Mouse (Mus musculus) monocyte, adult 5-6 weeks (primary cell): ENCODE measurements around the gene Wdr77. TPM values are rescaled to one million over a fixed set of nuclear protein-coding genes. Genes with fewer than 3 reads are reported as not detected.
"Not testable (repeated sequence)": the region's sequence is repeated elsewhere in the genome, so short reads cannot be mapped to it uniquely, and the experiment has no call there.

Experiments
- ATAC-seq: fragments of 153-309, 156-312 bp; replicated peaks from 2 replicates; pipeline ENCODE4 v1.8.0; 2017; ENCODE audit warnings: mild to moderate bottlenecking; ENCODE audit not compliant: low TSS enrichment, insufficient number of reproducible peaks, severe bottlenecking, poor library complexity, low FRiP score
- total RNA-seq: library from RNA; stranded (forward); fragments of 200-1000, 200-491, 200-594 nt; gene quantifications from 3 replicates; pipeline ENCODE4 v1.2.3, GENCODE M21; 2017

Gene Wdr77
- total RNA-seq, 1 experiment from 2014 or later: 10.7 TPM

DNA sequence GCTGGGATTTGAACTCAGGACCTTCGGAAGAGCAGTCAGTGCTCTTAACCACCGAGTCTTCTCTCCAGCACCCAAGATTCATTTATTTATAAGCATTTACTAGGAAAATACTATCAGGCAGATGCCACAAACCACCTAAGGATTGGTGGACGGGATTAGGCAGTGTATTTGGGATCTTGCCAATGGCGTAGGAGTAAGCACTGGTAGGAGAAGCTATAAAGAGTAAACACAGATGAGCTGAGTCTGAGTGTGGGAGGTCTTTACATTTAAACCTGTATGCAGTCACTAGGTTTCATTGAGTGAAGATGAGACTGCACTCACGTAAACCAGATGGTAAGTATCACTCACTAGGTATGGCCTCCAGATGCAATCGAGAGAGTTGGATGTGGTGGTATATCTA, 25.2 kb upstream of the Wdr77 start:
- ATAC-seq: no peak

DNA sequence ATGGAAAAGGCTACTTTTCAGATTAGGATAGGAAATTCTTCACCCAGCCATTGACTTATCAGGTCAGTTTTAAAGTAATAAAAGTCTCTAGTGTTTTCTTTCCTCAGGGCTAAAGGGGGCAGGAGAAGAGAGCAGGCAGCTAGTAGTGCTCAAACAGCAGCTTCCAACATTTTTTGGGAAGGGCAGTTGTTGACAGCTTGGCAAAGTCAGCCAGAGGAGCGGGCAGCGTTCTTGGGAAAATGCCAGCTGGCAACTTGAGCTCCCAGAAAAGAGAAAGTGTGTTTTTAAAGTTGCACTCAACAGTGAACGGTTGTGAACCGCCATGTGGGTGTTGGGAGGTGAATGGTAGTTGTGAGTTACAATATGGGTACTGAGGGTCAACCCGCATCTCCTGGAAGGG, 24.1 kb upstream of the Wdr77 start:
- ATAC-seq: no peak

DNA sequence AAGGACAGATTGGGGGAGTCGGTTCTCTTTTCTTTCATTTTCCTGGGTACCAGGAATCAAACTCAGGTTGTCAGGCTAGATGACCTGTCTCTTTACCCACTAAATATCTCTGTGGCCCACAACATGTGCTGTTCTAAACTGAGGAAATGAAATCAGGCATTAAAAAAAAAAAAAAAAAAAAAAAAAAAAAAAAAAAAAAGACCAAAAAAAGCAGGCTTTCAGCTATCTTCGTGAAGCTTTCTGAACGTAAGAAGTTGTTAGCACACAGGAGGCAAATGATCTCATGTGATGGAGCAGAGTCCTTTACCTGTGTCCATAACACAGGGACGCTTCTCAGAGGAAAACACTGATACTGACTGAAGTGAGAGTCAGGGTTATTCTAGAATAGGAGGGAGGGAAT, 23.1 kb upstream of the Wdr77 start:
- no peak for ATAC-seq

DNA sequence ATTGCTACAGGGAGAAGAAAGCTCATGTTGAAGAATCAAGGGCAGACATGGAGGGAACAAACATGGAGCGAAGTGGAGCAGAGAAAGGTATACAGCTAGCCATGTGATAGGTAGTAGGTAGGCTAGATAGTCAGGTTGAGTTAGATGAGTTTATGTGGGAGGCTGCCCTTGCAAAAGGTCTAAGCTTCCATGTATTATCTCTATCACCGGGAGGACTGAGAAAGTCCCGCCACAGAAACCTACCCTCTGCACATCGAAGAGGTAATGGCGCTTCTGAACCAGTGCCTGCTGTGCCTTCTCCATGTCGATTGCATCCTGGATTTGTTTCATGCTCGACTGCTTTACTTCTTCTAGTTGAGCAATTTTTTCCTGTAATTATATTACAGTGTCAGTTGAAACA, 7.8 kb upstream of the Wdr77 start:
- ATAC-seq: no peak

DNA sequence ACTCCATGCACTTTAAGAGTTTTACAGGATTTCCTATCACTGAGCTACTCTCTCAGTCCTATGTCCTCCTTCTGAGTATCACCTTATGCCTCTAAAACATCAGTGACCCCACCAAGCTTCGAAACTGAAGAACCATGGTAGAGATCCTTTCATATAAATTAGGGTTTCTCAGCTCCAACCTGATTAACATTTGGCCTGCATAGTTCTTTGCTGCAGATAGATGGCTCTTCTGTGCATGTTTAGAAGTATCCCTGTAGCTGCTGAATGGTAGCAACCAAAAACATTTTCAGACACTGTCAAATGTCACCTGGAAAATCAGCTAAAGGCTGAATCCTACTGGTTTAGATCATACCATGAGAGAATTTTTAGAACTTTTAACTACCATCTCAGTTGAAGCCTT, 1.9 kb upstream of the Wdr77 start:
- ATAC-seq: no peak

DNA sequence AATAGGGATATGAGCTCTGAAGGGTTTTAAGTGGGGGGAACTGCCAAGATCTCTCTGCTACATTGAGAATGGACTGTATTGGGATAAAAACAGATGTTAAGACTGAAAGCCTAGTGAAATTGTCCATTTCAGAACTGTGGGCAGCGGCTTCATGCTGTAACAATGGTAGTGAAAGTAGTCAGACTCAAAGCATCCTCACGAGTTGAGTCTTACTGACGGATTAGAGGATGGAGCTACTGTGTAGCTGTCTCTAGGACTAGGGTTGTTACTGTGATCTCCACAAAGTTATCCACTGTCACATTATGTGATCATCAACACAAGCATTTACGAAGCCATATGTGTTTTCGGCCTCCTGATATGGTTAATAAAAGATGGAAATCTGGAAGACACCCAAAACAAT, 965 bp upstream of the Wdr77 start:
- ATAC-seq: no peak

DNA sequence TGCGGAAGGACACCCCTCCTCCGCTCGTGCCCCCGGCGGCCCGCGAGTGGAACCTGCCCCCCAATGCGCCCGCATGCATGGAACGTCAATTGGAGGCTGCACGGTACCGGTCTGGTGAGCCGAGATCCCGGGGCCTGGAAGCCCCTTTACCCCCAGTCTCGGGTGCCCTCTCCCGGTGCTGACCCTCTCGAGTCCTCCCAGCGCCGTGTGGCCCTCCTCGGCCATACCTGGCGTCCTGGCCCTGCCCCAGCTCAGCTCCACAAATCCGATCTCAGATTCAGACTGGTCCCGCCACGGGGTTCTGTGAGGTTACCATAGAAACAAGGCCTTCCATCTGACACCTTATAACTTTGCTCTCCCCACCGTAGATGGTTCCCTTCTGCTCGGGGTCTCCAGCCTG, 416 bp downstream of the Wdr77 start:
- ATAC-seq: peak; percentile 5; the same call in 1 of the 2 replicates

DNA sequence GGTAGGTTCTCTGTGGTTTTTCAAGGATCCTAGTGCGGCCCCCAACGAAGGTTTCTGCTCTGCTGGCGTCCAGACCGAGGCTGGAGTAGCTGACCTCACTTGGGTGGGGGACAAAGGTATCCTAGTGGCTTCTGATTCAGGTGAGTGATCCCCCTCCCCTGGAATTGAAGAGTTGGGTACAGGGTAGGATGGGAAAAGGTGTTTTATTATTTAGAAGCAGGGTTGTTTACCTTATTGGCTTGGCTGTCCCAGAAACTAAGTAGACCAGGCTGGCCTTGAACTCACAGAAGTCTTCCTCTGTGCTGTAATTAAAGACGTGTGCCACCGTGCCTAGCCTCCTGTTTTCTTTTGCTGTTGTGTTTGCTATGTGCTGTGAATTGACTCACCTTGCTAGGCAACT, 830 bp downstream of the Wdr77 start, which contains the start of gene Atp5f1:
Gene Atp5f1 (minus strand): TSS at position 101 of the 400 bp plus-strand sequence.
- no peak for ATAC-seq

DNA sequence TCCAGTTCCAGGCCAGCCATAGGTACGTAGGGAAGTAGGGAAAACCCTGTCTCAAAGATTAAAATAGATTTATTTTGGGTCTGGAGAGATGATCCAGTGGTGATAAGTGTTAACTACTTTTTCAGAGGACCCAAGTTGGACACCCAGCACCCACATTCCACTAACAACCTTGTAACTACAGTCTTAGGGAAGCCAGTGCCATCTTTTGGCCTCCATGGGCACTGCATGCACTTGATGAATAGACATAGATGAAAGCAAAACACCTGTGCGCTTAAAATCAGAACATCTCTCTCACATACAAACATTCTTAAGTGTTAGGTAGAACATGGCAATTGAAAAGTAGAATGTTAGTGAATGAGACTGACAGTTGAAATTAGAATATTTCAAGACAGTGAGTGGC, 1.5 kb downstream of the Wdr77 start:
- ATAC-seq: no peak

DNA sequence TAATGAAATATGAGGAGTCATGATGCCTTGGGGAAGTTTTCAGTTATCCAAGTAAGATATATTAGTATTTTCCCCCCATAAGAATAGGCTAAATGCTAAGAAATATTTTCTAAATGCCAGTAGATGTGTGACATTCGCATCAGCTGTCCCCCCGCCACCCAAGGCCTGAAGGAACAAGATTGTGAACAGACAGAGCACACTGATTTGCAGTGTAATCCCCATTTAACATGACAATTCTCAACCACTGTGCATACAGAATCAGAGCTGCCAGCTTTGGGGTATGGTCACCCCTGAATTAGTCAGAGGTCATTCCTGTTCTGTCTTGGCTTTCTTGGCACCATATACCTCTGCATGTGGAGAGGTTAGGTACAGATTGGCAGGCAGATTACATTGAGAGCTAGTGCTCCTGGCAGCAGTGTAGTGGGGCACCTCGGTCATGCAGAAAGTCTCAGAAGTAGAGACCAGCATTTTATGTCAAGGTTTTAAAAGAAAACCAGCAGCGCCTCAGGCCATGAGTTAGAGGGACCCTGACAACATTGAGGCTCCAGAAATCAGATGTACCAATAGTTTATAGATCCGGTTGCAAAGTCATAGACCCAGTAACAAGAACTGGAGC, 12.8 kb downstream of the Wdr77 start:
- ATAC-seq: no peak

DNA sequence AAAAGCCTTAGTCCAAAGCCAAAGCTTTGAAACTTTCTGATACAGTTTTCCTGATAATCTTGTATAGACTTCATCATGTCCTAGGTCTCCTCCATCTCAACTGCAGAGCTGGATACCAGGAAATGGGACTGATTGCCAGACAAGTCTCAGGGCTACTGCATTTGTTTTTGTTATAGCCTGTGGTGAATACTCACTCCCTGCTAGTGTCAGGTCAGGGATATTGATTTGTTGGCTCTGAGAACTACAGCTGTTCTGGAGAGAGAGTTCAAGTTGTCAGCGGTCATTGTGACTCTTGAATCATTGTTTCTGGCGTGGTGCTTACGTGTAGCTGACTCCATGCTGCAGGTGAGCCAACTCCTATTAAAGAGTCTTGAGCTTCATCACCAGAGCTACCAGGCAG, 14.2 kb downstream of the Wdr77 start, which contains the start of gene Ovgp1:
Gene Ovgp1 (plus strand): TSS at position 301 of the 400 bp plus-strand sequence.
- no peak for ATAC-seq

DNA sequence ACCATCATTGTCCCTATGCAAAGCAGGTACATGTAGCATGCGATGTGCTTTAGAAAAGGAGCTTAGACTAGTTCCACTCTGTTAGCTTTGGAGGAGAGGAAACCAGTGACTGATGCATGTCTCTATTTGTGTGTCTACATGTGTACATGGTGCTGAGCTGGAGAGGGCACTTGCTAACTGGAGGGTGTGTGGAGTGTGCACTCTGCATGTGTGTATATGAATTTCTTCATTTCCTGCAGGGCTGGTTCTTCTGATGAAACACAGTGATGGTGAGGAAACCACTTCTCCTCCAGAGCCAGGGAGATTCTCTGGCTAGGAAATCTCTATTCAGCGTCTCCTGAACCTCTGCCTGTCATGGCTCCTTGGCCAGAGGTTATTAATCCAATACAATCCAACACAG, 15.0 kb downstream of the Wdr77 start:
- 0 out of 2 replicates have a peak, but pooled peaks have one; percentile 47 for ATAC-seq

DNA sequence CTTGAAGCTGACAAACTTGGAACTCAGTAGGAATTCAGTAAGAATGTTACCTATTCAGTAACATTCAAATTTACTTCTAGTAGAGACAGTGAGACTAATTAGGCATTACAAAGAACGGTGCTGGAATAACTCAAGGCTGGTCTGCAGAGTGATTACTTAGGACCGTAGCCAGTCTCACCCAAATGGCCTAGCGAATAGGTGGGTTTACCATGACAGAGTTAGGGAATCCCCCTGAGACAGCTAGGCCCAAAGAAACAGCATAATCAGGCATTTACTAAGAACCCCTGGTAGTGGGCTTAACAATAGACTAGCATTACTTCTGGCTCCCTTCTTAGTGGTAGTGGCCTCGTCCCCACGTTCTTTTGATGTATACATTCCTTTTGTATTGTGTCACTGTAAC, 30.4 kb downstream of the Wdr77 start:
- ATAC-seq: not testable (repeated sequence)

DNA sequence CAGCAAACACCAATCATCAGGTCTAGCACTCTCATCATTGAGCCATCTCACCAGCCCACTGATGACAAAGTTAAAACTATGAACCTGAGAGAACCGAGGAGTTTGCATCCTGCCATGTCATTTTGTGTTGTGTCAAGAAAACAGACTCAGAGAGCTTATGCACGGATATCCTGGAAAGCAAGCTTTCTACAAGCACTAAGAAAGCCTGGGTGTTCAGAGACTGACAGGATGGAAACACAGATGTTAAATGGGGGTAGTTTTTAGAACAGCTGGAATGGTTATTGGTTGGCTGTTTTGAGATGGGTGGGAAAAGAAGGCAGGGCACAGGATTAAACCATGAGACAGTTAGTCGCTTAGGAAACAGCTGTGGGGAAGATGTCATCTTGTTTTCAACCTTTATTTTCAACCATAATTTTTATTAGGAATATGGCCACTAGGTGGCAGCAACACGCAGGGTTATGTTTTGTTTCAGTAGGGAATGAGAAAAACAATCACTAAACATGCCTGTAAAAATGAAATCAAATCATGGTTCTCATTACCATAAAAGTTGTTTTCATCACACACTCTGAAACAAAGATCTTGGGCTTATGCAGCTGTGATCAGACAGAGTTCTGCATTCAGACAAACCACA, 32.6 kb downstream of the Wdr77 start:
- no peak for ATAC-seq

DNA sequence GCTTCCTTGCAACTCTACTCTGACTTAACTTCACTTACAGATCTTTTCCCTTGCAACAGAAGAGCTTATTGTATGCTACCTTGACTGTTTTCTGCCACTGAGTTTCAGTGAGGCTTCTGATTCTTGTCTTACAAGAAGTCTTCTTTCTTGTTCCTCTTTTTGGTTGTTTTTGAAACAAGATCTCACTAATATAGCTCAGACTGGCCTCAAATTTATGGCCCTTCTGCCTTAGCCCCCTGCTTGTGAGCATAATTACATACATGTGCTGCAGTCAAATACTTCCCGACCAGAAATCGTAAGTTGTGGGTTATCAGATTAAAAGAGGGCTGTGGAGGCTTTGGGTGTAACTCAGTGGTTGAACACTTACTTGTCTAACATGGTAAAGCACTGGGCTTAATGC, 35.6 kb downstream of the Wdr77 start:
- ATAC-seq: no peak

DNA sequence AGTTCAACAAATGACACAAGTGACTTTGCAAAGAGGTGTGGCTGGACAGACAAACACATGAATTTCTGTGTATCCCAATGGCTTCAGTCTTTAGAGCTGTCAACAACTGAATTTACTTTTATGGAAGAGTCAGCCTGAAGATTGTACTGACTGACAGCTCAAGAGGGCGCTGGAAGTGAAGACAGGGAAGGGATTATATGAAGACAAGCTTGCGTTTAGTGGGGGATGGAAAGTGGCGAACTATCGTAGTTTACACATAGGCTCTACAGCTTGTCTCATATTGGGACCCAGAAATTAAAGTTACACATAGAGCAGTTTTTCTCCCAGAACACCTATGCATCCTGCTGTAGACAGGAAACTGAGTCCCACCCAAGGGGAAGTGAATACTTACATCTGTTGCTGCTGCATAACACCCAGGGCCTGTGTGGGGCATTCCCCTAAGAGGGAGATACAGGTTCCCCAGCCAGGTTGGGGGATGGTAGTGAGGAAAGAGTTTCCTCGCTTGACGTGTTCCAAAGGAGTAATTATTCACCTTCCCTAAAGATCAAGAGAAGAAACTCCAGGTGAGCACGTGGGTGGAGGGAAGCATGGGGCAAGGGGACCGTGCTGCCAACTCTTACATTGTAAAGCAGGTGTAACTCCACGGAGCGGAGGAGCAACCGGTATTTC, 41.7 kb downstream of the Wdr77 start:
- ATAC-seq: no peak

DNA sequence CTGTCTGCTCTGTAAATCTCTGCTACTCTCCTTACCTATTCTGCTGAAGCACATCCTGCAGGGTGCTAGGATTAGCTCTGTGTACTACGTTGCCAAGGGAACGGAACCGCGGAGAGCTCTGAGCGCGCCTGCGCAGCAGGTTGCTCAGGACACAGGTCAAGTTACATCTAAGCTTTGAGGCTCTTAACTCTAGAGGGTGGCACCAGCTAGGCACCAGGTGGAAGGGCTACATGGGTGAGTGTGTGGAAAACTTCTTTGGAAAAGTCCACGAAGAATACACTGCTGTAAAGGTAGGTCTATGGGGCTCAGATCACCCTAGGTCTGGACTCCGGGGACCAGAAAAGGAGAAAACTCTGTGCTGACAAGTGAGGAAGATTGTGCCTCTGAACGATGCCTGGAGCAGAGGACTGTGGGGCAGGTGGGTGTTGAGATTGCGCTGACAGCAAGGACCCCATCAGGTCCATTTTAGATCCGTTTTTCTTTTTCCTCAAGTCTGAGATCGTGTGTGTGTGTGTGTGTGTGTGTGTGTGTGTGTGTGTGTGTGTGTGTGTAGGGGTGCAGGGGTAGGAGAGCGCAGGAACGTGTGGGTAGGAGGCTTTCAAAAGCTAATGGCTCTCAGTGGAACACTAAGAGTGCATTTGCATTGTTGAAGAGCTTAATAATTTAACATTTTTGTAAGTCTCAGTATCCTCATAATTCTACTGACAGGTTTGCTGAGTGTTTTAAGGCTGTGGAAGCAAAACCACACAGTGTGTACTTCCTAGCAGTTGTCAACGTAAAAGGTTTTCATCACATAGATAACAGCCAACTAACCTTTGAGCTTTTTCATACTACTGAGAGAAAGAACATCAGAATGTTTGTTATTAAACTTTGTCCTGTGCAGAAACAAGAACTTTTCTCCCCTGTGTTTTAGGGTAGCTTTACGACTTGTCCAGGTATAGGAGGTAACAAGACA, 42.5 kb downstream of the Wdr77 start:
- peak; percentile 66 for ATAC-seq

DNA sequence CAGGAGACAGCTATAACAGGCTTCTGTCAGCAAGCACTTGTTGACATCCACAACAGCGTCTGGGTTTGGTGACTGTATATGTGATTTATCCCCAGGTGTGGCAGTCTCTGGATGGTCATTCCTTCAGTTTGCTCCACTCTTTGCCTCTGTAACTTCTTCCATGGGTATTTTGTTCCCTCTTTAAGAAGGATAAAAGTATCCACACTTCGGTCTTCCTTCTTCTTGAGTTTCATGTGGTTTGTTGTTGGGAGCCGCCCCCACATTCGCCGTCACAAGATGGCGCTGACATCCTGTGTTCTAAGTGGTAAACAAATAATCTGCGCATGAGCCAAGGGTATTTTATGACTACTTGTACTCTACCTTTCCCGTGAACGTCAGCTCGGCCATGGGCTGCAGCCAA, 44.2 kb downstream of the Wdr77 start:
- ATAC-seq: not testable (repeated sequence)

DNA sequence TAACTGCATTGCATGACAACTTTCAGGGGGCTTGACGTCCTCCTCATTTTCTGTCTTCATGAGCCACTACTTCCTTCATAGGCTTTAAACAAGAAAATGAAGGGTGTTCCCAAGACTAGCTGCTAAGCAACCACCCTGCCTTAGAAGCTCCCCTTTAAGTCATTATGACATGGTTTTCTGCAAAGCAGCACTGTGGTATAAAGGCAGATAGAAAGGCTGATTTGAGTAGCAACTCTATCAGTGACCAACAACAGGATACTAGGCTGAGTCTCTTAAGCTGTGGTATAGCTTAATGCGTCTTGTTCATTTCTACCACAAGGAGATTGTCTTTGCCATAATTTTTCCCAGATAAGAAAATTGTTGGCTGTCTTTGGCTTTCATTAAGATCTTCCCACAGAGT, 55.4 kb downstream of the Wdr77 start, which contains the start of gene Pifo:
Gene Pifo (minus strand): TSS at position 101 of the 400 bp plus-strand sequence.
- no peak for ATAC-seq
